Mouse (Mus musculus): ENCODE results near the gene Nr1i3.
"Not testable (repeated sequence)": the region's sequence is repeated elsewhere in the genome, so short reads cannot be mapped to it uniquely, and the experiment has no call there.

Nr1i3 gene

GRCm38 (mm10) chr1:171230215-171230614 lies 16.4 kb downstream of the Nr1i3 start:
- no peak for DNase-seq (ENCODE audit: low read depth, low spot score)

GRCm38 (mm10) chr1:171231844-171232243 lies 18.1 kb downstream of the Nr1i3 start:
- DNase-seq (ENCODE audit: low read depth, low spot score): no peak

GRCm38 (mm10) chr1:171232348-171232747 lies 18.6 kb downstream of the Nr1i3 start:
- DNase-seq (ENCODE audit: low read depth, low spot score): no peak

GRCm38 (mm10) chr1:171232800-171233730 lies 19.3 kb downstream of the Nr1i3 start:
- no peak for DNase-seq (ENCODE audit: low read depth, low spot score)

- DNase-seq (ENCODE audit: low read depth, low spot score): no peak
Observed at GRCm38 (mm10) chr1:171234126-171234525, 20.4 kb downstream of the Nr1i3 start, which contains the start of gene Fcer1g. Fcer1g (minus strand) TSS chr1:171234365.

- DNase-seq (ENCODE audit: low read depth, low spot score): no peak
Observed at GRCm38 (mm10) chr1:171234538-171234937, 20.8 kb downstream of the Nr1i3 start.

- no peak for DNase-seq (ENCODE audit: low read depth, low spot score)
Observed at GRCm38 (mm10) chr1:171235791-171236190, 22.0 kb downstream of the Nr1i3 start.

GRCm38 (mm10) chr1:171237438-171237837 lies 23.7 kb downstream of the Nr1i3 start:
- DNase-seq (ENCODE audit: low read depth, low spot score): no peak

GRCm38 (mm10) chr1:171238463-171238862 lies 24.7 kb downstream of the Nr1i3 start:
- DNase-seq (ENCODE audit: low read depth, low spot score): no peak

- no peak for DNase-seq (ENCODE audit: low read depth, low spot score)
Observed at GRCm38 (mm10) chr1:171239992-171240744, 26.4 kb downstream of the Nr1i3 start.

- DNase-seq (ENCODE audit: low read depth, low spot score): no peak
Observed at GRCm38 (mm10) chr1:171240911-171241310, 27.1 kb downstream of the Nr1i3 start.

- not testable (repeated sequence) for DNase-seq (ENCODE audit: low read depth, low spot score)
Observed at GRCm38 (mm10) chr1:171241952-171242351, 28.2 kb downstream of the Nr1i3 start.

- DNase-seq (ENCODE audit: low read depth, low spot score): no peak
Observed at GRCm38 (mm10) chr1:171245353-171245752, 31.6 kb downstream of the Nr1i3 start.

GRCm38 (mm10) chr1:171246709-171247452 lies 33.1 kb downstream of the Nr1i3 start:
- DNase-seq (ENCODE audit: low read depth, low spot score): peak; percentile 95

- no peak for DNase-seq (ENCODE audit: low read depth, low spot score)
Observed at GRCm38 (mm10) chr1:171247453-171247841, 33.7 kb downstream of the Nr1i3 start.

- no peak for DNase-seq (ENCODE audit: low read depth, low spot score)
Observed at GRCm38 (mm10) chr1:171247916-171248315, 34.1 kb downstream of the Nr1i3 start.

GRCm38 (mm10) chr1:171248386-171249226 lies 34.8 kb downstream of the Nr1i3 start:
- DNase-seq (ENCODE audit: low read depth, low spot score): no peak

- DNase-seq (ENCODE audit: low read depth, low spot score): no peak
Observed at GRCm38 (mm10) chr1:171249913-171250600, 36.3 kb downstream of the Nr1i3 start, which contains the start of gene Adamts4. Adamts4 (plus strand) TSS chr1:171250421.

GRCm38 (mm10) chr1:171250680-171251593 lies 37.2 kb downstream of the Nr1i3 start, which contains the start of gene Ndufs2:
Ndufs2 (minus strand) TSS chr1:171251388.
- no peak for DNase-seq (ENCODE audit: low read depth, low spot score)

Data from WW6 (cell line).